Mouse (Mus musculus) heart, adult 2 months (tissue): Measurements from ENCODE around the gene Tmem107.

Source experiments
- CTCF ChIP-seq: fragments of 200-600 bp; IDR thresholded peaks from 2 replicates; pipeline ENCODE4 v1.8.1; 2022; ENCODE audit warnings: antibody characterized with exemption, mild to moderate bottlenecking, moderate library complexity
- EP300 ChIP-seq: fragments of 200-500 bp; IDR thresholded peaks from 2 replicates; pipeline ENCODE4 v1.6.1; 2011; ENCODE audit warnings: low read depth, low read length, control low read depth; ENCODE audit not compliant: insufficient read depth
- POLR2A ChIP-seq: fragments of 200-500 bp; IDR thresholded peaks from 2 replicates; pipeline ENCODE4 v1.6.1; 2011; ENCODE audit warnings: mild to moderate bottlenecking, low read depth, low read length, control low read depth; ENCODE audit not compliant: insufficient read depth

- TF ChIP-seq CTCF, result no peak
- no peak for TF ChIP-seq POLR2A
- TF ChIP-seq EP300, result no peak
Measured at GRCm38 (mm10) chr11:69111051-69111810, 40.6 kb downstream of the Tmem107 start.
